Mouse (Mus musculus) frontal cortex, adult 2 months (tissue): Measurements from ENCODE around the gene Tmem205. TPM values are rescaled to one million over a fixed set of nuclear protein-coding genes. Genes with fewer than 3 reads are reported as not detected.

Experiments
- DNase-seq, 2 experiments: peaks; one replicate each; pipeline ENCODE4 v3.0.0; 2022; ENCODE audit warnings: low spot score in 1 of 2; ENCODE audit errors: extremely low spot score in 1 of 2
- polyA plus RNA-seq: library from polyadenylated mRNA; depleted of rRNA; stranded (reverse); fragments of >200 nt; gene quantifications from 2 replicates; pipeline ENCODE4 v1.2.3, GENCODE M21; 2012

The Tmem205 gene
- polyA plus RNA-seq, 1 experiment: 53.8 TPM

GRCm38 (mm10) chr9:21947540-21948130 is 20.3 kb upstream of the Tmem205 start:
- DNase-seq: no peak

DNA sequence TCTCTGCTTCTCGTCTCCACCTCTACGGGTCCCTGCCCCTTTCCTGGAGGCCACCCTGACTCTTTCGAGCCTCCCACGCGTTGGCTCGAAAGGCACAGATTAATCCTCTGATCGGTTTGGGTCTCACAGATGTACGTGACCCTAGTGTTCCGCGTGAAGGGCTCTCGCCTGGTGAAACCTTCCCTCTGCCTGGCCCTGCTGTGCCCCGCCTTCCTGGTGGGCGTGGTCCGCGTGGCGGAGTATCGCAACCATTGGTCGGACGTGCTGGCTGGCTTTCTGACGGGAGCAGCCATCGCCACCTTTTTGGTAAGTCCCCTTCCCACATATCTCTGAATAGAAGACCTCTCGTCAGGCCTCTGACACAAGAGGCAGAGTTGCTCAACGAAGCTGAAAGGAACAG is 16.9 kb upstream of the Tmem205 start:
- no peak for DNase-seq

DNA sequence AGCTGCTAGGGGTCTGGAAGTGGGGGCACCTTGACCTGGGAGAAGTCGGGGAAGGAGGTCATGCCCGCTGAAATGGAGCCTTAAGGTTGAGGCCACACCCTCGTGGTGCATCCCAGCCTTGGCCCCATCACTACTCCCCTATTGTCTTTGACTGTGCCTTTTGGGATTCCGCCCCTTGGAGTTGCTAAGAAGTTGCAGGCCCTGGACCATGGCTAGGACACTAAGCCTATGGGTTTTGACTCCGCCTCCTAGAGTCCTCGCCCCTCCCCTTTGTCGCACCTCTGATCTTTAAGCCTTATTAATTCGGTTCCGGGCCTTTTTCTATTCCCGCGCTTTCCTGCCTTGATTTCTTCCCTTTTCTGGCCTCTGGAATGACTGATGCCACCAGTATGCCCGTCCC is 16.3 kb upstream of the Tmem205 start:
- no peak for DNase-seq

GRCm38 (mm10) chr9:21943046-21943445 is 15.7 kb upstream of the Tmem205 start:
- DNase-seq: no peak

- DNase-seq: no peak
Observed at GRCm38 (mm10) chr9:21938234-21938855, 11.0 kb upstream of the Tmem205 start.

DNA sequence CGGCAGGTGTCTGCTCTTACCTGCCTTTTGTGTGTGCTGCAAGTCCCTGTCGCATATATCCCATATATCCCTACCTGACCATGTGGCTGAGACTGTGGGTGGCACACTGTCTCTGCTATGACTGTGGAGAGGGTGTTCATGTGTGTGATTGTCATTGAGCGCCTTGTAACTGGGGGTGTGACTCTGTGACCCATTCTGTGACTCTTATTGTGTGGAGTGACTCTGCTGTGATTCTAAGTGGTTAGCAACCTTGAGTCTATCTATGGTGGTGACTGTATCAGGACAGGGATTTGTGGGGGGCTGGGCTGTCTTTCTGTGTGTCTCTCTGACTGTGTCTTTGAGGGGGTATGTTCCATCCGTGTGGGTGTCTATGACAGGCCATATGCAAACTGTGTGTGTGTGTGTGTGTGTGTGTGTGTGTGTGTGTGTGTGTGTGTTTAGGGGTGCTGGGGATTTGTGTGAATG is 10.4 kb upstream of the Tmem205 start:
- peak in 1 of 2 experiments; percentile 67 for DNase-seq

GRCm38 (mm10) chr9:21936692-21937570 is 9.6 kb upstream of the Tmem205 start, which contains the start of gene Plppr2:
TSS of gene Plppr2 (plus strand) at chr9:21937033.
- peak; percentile 98 for DNase-seq

GRCm38 (mm10) chr9:21935466-21936131 is 8.2 kb upstream of the Tmem205 start:
- DNase-seq: no peak

DNA sequence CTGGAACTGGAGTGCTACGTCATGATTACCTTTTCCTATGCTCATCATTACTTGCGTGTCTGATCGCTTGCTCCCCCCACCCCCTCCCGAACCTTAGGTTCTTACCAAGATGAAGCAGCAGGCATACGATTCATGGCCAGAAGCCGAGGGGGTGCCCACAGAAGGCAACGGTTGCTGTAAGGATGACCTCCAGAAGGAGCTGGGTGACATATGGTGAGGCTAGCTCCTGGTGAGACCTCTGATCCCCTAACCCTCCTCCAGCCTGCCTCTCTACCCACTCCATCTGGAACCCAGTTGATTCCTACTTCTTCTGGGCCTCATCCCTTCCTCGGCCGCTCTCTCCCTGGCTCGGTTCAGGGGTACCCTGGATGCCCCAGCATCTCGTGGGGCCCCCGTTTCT is 6.7 kb upstream of the Tmem205 start:
- DNase-seq: no peak

DNA sequence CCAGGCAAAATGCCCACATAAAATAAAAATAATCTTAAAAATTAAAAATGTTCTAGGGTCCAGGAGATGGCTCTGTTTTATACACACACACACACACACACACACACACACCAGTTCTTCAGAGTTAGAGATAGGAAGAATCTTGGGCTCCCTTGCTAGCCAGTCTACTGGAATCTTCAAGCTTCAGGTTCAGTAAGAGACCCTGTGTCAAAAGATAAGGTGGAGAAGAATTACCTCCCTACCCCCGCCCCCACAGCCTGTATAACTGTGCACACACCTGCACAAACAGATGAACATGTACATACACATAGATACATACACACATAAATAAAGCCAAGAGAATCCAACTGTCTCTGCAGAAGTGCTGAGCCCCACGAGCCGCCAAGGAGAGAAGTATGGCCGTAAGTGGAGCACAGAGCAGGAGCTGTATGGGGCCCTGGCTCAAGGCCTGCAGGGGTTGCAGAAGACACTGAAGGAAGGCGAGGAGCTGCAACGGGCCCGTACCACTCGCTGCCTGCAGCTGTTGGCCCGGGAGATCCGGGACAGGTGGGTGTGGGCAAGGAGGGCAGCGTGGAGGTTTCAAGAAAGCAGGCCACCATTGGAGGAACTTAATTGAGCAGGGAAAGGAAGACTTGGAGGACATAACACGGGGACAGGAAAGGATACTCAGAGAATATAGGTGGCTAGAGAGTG is 5.2 kb upstream of the Tmem205 start:
- DNase-seq: no peak

- no peak for DNase-seq
Observed at GRCm38 (mm10) chr9:21932006-21932405, 4.7 kb upstream of the Tmem205 start.

DNA sequence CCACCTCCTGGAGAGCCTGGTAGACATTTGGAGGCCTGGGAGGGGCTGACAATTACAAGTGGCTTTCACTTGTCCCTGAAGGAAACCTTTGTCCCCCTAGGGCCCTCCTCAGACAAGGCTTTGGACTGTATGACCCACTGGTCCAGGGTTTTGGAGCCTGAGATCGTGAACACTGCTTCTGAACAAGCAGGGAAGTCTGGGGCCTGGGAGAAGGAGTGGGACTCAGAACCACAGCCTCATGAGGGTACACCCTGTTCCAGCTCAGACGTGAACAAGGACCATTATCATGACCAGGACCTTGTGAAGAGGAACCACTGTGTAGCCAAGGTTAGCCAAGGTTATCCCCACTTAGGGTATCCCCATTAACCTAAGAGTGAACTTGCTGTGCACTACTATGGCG is 1.9 kb upstream of the Tmem205 start:
- no peak for DNase-seq

GRCm38 (mm10) chr9:21926784-21927183 is 572 bp downstream of the Tmem205 start:
- DNase-seq: no peak

GRCm38 (mm10) chr9:21926155-21926554 is 1.2 kb downstream of the Tmem205 start:
- DNase-seq: no peak

DNA sequence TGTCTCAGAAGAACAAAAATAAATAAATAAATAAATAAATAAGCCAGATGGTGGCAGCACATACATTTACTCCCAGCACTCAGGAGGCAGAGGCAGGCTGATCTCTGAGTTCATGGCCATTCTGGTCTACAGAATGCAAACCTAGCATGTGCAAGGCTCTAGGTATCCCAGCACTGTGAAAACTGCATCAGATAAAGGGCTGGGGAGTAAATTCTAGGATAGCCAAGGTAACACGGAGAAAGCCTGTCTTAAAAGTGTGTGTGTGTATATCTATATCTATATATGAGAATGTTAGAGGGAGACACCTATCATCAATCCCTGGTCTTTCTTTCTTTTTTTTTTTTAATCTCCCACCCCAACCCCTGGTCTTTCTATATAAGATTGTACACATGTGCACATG is 1.9 kb downstream of the Tmem205 start:
- DNase-seq: no peak

DNA sequence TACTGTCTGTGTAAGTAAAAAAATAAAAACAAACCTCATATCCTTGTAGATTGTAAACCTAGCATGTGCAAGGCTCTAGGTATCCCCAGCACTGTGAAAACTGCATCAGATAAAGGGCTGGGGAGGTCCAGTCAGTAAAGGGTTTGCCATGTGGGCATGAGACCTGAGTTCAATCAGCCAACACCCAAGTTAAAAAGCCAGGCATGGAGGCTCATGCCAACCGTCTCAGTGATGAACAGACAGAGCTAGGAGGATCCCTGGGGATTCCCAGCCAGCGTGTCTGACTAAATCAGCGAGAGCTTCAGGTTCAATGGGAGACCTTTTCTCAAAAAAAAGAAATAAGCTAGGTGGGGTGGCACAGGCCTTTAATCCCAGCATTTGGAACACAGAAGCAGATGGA is 2.3 kb downstream of the Tmem205 start:
- DNase-seq: no peak

DNA sequence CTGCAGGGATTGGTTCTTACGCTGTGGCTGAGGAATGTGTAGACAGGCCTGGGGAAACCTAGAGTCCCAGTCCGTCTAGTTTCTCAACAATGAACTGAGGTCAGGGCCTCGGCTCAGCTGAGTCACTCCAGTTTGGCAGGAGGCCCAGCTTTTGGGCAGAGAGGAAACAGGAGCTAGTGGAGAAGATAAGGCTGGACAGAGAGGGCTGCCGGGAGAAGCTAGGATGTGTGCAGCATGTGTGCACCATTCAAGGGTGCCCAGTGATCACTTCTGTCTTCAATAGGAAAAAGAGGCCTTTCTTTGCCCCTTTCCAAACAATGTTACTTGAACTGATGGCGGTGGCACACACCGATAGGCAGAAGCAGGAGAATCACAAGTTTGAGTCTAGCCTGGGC is 3.3 kb downstream of the Tmem205 start:
- DNase-seq: no peak

DNA sequence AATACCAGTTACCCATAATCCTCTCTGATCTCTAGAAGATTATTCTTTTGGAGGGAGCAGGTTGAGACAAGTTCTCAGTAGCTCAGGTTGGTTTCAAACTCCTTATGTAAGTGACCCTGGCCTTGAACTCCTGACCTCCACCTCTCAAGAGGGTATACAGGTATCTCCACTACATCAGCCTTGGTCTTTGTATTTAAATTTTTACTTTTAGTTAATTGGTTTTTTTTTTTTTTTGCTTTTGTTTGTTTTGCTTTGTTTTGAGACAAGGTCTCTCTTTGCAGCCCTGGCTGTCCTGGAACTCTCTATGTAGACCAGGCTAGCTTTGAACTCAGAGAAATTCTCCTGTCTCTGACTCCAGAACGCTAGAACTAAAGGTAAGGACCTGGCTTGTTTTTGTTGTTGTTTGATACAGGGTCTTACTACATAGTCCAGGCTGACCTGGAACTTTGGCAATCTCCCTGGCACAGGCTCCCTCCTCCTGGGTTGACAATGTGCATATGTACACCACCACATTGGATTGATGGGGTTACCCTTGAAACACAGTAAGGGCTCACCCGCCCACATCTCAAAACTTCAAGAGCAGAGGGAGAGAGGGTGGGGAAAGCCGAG is 3.8 kb downstream of the Tmem205 start:
- DNase-seq: no peak

- no peak for DNase-seq
Observed at GRCm38 (mm10) chr9:21923036-21923435, 4.3 kb downstream of the Tmem205 start.
